Mouse (Mus musculus): ENCODE results near the gene Zfp385a.

Zfp385a gene

GRCm38 (mm10) chr15:103339961-103340337 lies at the start of gene Zfp385a:
Zfp385a (minus strand) TSS chr15:103340093.
- WGBS, result under 1% methylated on average over 25 of the region's 26 CpGs

DNA sequence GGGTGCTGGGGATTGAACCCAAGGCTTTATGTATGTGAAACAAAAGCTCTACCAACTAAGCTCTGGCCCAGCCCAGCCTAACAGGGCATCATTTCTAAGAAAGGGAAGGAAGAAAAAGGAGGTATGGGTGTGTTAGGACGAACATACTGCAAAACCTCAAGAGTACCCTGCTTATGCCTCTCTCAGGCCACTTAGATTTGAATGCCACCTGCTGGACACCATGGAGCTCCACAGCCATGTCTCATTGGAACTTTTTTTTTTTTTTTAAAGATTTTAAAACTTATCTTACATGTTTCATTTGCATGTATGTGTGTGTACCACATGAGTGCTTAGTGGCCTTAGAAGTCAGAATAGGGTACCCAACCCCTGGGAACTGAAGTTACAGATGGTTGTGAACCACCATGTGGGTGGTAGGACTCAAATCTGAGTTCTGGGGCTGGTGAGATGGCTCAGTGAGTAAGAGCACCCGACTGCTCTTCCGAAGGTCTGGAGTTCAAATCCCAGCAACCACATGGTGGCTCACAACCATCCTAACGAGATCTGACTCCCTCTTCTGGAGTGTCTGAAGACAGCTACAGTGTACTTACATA lies 48.8 kb upstream of the Zfp385a start:
- 59% methylated on average over 4 of the region's 4 CpGs for WGBS

- 74% methylated on average over 7 of the region's 7 CpGs for WGBS
Measured at GRCm38 (mm10) chr15:103383771-103384488, 44.0 kb upstream of the Zfp385a start.

GRCm38 (mm10) chr15:103382795-103383406 lies 43.0 kb upstream of the Zfp385a start:
- WGBS, result 41% methylated on average over 5 of the region's 5 CpGs

DNA sequence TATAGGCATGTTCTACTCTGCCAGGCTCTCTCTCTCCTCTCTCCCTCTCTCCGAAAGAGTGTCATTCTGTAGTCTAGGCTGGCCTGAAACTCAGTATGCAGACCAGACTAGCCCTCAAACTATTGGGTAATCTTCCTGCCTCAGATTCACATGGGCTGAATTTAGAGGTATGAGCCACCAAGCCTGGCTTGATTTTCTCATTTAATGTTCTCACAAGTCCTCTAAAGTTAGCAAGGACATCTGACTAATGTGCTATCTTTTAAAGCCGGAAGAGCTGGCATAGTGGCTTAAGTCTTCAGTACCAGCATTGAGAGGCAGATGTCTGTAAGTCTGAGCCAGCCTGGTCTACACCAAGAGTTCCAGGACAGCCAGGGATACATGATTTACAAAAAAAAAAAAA lies 42.2 kb upstream of the Zfp385a start:
- 60% methylated on average over 2 of the region's 2 CpGs for WGBS

DNA sequence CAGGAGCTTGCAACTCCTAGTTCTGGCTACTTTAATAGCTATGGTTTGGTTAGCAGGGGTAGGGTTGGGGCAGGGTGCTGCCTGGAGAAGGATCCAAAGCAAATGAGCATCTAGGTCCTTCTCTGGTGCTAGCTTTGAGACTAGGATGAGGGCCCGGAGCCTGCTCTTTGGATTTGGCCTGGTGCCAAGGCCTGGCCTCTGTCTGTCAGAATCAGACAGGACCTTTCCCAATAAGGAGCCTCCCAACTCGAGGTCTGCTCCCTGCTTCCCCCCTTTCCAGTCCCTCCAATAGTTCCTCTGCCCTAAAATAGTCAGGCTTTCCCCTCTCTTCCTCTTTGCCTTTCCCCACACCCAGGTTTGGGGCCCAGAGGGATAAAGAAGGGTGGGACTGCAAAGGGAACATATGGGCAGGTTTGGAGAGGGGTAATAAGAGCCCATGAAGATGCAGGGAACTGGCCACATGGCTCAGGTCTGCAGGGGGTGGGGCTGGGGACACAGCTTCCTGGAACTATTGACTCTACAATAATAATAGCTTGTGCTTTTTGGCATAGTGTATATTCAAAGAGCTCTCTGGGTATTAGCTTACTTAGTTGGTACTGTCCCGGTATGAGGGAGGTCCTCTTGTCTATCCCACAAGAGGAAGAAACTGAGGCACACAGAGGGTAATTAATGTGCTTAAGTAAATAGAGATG lies 38.9 kb upstream of the Zfp385a start:
- WGBS, result 51% methylated on average over 3 of the region's 3 CpGs

- WGBS, result 73% methylated on average over 3 of the region's 3 CpGs
Measured at GRCm38 (mm10) chr15:103377752-103378664, 38.1 kb upstream of the Zfp385a start.

DNA sequence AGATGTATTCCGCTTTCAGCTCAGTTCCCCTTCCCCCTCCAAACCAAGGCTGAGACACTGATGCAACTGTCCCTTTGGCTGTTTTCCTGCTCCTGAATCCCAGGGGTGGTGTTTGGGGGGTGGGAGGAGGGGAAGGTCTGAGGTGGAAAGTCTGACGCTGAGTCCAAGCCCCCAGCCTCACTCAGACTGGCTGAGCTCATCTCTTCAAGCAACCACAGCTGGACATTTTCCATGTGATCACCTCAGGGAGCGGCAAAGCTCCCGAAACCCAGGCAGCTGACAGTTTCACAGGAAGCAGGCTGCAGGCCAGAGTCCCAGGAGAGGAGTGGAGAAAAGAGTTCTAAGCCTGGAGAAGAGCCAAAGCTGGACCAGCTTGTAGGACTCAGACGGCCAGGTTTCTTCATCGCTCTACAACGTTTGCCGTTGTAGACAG lies 37.0 kb upstream of the Zfp385a start:
- 63% methylated on average over 8 of the region's 8 CpGs for WGBS

GRCm38 (mm10) chr15:103375112-103375800 lies 35.4 kb upstream of the Zfp385a start:
- WGBS, result 92% methylated on average over 4 of the region's 4 CpGs

DNA sequence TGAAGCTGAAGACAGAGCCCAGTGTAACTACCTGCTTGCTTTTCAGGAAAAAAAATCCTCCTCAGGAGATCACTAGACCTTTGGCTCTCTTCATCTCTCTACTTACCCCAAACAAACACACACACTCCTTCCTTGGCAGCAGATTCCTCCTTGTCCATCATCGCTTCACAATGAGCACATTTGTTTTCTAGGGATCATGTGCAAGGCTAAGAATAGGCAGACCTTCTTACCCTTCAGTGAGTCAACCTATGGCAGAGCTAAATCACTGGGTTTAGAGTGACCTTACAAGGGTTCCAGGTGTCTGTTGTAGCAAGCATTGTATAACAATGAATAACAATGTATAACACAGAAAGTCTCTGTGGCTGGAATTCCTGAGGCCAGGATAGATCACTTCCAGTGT lies 31.8 kb upstream of the Zfp385a start:
- 91% methylated on average over 1 of the region's 1 CpGs for WGBS

GRCm38 (mm10) chr15:103371208-103371607 lies 31.3 kb upstream of the Zfp385a start:
- 41% methylated on average over 2 of the region's 2 CpGs for WGBS

- WGBS, result 72% methylated on average over 4 of the region's 4 CpGs
Measured at GRCm38 (mm10) chr15:103370462-103370861, 30.6 kb upstream of the Zfp385a start.

- WGBS, result 65% methylated on average over 1 of the region's 1 CpGs
Measured at GRCm38 (mm10) chr15:103369123-103369522, 29.2 kb upstream of the Zfp385a start.

DNA sequence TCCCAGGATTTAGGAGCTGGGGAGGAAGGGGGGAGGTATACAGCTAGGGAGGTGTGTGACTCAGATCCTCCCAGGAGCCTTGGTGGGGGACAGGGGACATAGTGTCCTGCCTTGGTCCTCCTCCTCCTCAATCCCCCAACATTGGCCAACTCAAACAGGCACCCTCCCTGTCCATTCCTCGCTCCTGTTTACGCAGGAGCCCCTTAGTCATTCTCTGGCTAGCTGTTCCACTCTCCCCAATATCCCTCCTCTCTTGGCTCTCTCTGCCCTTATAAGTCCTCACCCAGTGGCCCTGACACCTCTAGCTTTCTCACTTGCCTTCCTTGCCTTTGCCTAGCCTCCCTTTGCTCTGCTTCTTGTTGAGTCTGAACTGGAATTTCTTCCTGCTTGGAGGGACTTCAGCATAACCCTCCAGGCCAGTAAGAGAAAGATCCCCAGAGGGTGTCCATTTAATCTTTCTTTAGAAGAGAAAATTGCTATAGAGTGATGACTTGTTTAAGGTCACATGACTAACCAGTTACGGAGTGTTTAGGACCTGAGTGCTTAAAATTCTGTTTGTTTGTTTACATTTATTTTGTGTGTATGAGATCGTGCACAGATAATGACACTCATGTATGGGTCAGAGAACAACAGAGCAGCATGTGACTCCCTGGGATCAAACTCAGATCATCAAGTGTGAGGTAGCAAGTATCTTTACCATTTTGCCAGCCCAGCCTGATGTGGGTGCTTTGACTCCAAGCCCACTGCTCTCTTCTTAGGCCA lies 28.5 kb upstream of the Zfp385a start:
- whole genome bisulfite sequencing, result 87% methylated on average over 4 of the region's 4 CpGs

- WGBS, result 2% methylated on average over 51 of the region's 51 CpGs
Measured at GRCm38 (mm10) chr15:103366376-103367149, 26.7 kb upstream of the Zfp385a start, which contains the start of gene Itga5. Itga5 (minus strand) TSS chr15:103366763.

GRCm38 (mm10) chr15:103365471-103366375 lies 25.8 kb upstream of the Zfp385a start:
- WGBS, result 5% methylated on average over 51 of the region's 51 CpGs

- whole genome bisulfite sequencing, result 75% methylated on average over 4 of the region's 4 CpGs
Measured at GRCm38 (mm10) chr15:103364761-103365160, 24.9 kb upstream of the Zfp385a start.

- 73% methylated on average over 1 of the region's 1 CpGs for WGBS
Measured at GRCm38 (mm10) chr15:103363809-103364208, 23.9 kb upstream of the Zfp385a start.
